Mouse (Mus musculus): ENCODE data around the gene Spcs3. TPM values are rescaled to one million over a fixed set of nuclear protein-coding genes. Genes with fewer than 3 reads are reported as not detected.
"Not testable (repeated sequence)": the region's sequence is repeated elsewhere in the genome, so short reads cannot be mapped to it uniquely, and the experiment has no call there.

Spcs3 gene
- total RNA-seq (2015; ENCODE audit: low replicate concordance) (40.5 and 44.1 TPM in 2 replicates), total RNA-seq (2017; ENCODE audit: low replicate concordance) (27.9 and 38.3 TPM in 2 replicates)

GRCm38 (mm10) chr8:54529382-54530296, at the start of gene Spcs3, which contains the start of gene Asb5:
Spcs3 (minus strand) TSS chr8:54529998.
Asb5 (plus strand) TSS chr8:54529580.
- peak; percentile 96 for ATAC-seq (replicated peaks; ENCODE audit: low FRiP score, poor library complexity, severe bottlenecking)

GRCm38 (mm10) chr8:54570618-54571609, 41.1 kb upstream of the Spcs3 start:
- no peak for ATAC-seq (replicated peaks; ENCODE audit: low FRiP score, poor library complexity, severe bottlenecking)

DNA sequence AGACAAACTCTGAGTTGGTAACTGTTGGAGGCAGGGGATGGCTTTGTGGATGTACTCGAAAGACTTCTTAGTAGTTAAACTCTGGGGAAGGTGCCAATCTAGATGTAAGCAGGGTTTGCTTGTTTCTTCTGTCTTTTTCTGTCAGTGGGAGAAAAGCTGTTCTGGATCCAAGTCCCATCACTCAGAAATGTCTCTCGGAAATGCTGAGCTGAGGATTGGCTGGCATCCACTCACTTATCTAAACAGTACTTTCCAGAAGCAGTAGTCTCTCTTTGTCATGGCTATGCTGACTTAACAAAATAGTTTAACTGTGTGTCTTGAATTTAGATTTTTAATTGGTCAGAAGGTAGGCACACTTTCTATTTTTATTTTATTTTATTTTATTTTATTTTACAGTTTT, 37.4 kb upstream of the Spcs3 start:
- no peak for ATAC-seq (replicated peaks; ENCODE audit: low FRiP score, poor library complexity, severe bottlenecking)

- ATAC-seq (replicated peaks; ENCODE audit: low FRiP score, poor library complexity, severe bottlenecking): no peak
Observed at GRCm38 (mm10) chr8:54565603-54566260, 35.9 kb upstream of the Spcs3 start.

DNA sequence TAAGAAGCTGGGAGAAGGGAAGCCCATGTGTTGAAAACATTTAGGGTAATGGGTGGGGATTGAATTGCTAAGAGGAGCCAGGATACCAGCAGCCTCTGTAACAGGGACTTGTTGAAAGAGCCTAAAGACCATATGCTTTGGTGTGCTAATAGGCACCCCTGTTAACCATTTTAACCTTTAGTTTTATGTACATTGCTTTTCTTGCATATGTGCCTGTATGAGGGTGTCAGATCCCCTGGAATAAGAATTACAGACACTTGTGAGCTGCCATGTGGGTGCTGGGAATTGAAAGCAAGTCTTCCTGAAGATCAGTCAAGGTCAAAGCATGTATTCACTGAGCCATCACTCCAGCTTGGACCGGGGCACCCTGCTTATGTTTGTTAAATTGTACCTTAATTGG, 35.4 kb upstream of the Spcs3 start:
- ATAC-seq (replicated peaks; ENCODE audit: low FRiP score, poor library complexity, severe bottlenecking): no peak

GRCm38 (mm10) chr8:54562137-54562536, 32.3 kb upstream of the Spcs3 start:
- ATAC-seq (replicated peaks; ENCODE audit: low FRiP score, poor library complexity, severe bottlenecking): no peak

DNA sequence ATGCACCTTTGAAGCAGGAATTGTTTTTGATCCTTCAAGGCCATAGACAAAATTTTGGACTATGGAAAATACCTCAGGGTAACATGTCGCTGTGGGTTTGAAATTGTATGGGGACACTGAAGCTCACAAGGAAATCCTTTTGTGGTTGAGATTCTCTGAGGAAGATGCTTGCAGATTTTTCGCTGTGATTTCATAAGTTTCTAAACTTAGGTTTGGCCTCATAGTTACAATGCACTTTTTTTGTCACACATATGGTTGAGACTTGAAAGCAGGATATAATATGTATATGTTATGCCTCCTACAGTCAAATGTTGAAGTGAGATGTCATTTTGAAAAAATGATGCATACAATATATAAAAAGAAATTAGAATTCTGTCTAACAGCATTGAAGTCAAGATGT, 25.1 kb upstream of the Spcs3 start:
- no peak for ATAC-seq (replicated peaks; ENCODE audit: low FRiP score, poor library complexity, severe bottlenecking)

DNA sequence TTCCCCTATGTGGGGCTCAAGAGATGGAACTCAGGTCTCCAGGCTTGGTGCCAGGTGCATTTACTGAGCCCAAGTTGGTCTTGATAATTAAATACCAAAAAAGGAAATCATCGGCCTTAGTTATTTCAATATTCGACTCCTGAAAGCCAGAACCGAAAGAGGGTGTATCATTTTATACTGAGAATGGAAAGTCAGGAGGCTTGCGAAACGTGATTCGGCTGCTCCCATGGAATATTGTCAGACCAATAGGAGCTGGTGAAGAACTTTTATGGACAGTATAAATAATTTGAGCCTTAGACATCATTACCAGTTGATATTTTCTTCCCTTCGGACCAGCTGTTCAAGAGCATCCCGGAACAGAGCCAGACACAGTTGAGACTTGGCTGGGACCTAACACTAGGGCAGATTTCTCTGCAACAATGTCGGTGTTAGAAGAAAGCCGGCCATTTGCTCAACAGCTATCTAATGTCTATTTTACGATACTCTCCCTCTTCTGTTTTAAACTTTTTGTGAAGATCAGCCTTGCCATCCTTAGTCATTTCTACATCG, 20.3 kb upstream of the Spcs3 start:
- ATAC-seq (replicated peaks; ENCODE audit: low FRiP score, poor library complexity, severe bottlenecking): no peak

GRCm38 (mm10) chr8:54548383-54548782, 18.6 kb upstream of the Spcs3 start:
- ATAC-seq (replicated peaks; ENCODE audit: low FRiP score, poor library complexity, severe bottlenecking): no peak

DNA sequence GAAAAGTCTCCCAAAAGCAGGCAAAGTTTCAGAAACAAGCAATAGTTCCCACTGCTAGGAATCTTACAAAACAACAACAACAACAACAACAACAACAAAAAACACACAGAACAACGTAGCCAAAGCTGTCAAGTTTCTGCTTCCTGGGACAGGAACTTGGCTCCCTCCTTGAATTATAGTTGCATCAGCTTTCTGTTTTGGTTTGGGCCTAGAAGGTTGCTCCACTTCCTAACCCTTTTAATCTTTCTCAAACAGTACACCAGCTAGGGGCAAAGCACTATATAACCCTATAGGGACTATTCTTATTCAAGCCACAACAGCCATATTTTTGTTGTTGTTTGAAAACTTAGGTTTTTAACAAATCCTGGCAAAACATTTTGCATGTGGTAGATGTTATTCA, 11.5 kb upstream of the Spcs3 start:
- no peak for ATAC-seq (replicated peaks; ENCODE audit: low FRiP score, poor library complexity, severe bottlenecking)

DNA sequence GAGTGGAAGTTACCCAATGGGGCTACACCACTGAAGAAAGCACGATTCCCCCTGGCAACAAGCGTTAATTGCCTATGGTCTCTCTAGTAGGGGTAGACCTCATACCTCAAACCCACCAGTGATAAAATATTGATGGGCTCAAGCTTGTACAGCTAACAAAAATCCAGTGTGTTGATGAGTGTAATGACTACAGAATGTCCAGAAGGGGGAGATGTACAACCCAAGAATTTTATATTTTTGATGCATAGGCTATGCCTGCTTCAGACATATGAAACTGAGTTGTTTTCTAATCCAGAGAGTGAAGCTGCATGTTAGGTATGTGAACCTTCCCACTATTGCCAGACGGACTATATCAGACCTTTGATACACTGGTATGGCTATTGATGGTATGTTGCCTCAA, 7.5 kb upstream of the Spcs3 start:
- ATAC-seq (replicated peaks; ENCODE audit: low FRiP score, poor library complexity, severe bottlenecking): no peak

DNA sequence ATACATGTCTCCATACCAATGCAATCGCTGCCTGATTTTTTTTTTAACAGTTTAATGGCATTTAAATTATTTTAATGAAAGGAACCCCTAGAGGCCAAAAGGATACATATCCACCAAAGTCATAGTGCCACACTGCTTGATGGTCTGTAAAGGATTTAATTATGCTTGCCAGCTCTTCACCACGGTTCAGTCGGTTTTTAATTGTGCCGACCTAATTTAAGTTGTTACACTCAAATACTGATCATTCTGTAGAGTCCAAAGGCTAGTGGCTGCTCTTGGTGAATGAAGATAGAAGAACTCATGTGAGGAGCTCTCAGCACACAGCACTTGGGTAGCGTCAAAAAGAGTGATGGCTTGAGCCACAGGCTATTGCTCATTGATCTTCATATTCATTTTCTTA, 5.4 kb upstream of the Spcs3 start:
- ATAC-seq (replicated peaks; ENCODE audit: low FRiP score, poor library complexity, severe bottlenecking): no peak

- ATAC-seq (replicated peaks; ENCODE audit: low FRiP score, poor library complexity, severe bottlenecking): no peak
Observed at GRCm38 (mm10) chr8:54528571-54528970, 1.2 kb downstream of the Spcs3 start.

- no peak for ATAC-seq (replicated peaks; ENCODE audit: low FRiP score, poor library complexity, severe bottlenecking)
Observed at GRCm38 (mm10) chr8:54526700-54527099, 3.1 kb downstream of the Spcs3 start.

GRCm38 (mm10) chr8:54525606-54526005, 4.2 kb downstream of the Spcs3 start:
- ATAC-seq (replicated peaks; ENCODE audit: low FRiP score, poor library complexity, severe bottlenecking): peak; percentile 55; the same call in 1 of the 2 replicates

- no peak for ATAC-seq (replicated peaks; ENCODE audit: low FRiP score, poor library complexity, severe bottlenecking)
Observed at GRCm38 (mm10) chr8:54520516-54520915, 9.3 kb downstream of the Spcs3 start.

DNA sequence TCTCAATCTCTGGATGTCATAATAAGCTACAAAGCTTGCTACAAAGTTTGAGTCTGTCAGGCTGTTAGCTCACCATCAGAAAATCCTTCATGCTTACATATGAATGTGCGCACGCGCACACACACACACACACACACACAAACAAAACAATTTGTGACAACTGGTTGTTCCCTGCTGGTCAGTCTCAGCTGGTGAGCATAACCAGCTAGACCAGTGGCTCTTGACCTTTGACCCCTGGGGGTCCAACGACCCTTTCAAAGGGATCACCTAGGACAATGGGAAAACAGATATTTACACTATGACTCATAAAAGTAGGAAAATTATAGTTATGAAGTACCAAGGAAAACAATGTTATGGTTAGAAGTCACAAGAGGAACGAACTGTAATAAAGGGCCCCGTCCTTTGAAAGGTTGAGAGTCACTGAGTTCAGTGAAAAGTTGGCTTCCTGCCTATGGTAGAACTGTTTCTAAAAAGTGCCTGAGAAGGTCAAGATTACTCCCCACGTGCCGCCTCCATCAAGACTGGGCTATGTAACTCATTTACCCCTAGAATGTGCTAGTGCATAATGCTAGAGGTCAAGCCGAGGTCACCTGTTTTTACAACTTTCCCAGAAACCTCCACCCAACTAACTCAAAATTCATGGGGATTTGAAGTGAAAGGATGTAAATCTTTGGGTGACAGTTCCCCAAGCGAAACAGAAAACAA, 10.9 kb downstream of the Spcs3 start:
- no peak for ATAC-seq (replicated peaks; ENCODE audit: low FRiP score, poor library complexity, severe bottlenecking)

DNA sequence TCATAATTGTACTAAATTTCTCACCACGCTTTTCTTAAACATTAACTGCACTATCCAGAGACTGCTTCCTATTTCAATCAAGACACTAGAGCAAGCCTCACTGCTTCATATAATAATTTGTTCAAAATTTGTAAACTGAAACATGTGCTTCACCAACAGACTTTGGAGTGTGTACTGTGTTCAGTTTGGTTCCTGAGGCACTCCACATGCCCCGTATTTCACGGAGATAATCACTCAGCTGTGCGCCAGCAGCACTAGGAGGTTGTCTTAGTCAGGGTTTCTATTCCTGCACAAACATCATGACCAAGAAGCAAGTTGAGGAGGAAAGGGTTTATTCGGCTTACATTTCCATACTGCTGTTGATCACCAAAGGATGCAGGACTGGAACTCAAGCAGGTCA, 17.6 kb downstream of the Spcs3 start:
- ATAC-seq (replicated peaks; ENCODE audit: low FRiP score, poor library complexity, severe bottlenecking): not testable (repeated sequence)

DNA sequence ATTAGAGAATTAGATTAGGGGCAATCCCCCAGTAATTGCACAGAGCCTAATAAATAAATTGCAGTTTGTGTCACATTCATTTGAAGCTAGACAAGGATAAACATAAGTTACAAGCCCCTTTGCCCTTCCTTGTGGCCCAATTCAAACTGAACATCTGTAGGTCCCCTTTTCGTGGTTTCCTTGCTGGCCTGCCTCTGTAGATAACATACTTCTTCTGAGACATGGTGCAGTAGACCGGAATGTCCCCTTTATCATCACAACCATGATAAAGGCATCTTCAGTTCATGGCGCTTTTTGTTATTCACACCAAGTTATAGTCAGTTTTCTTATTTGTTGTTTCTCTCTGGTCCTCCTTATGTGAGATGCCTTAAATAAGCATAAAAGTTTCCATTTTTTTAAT, 18.0 kb downstream of the Spcs3 start:
- no peak for ATAC-seq (replicated peaks; ENCODE audit: low FRiP score, poor library complexity, severe bottlenecking)

All from erythroblast, adult 5-6 weeks (primary cell).